8 mouse cellular contexts compared by ENCODE assay signal in the genomic region with DNA sequence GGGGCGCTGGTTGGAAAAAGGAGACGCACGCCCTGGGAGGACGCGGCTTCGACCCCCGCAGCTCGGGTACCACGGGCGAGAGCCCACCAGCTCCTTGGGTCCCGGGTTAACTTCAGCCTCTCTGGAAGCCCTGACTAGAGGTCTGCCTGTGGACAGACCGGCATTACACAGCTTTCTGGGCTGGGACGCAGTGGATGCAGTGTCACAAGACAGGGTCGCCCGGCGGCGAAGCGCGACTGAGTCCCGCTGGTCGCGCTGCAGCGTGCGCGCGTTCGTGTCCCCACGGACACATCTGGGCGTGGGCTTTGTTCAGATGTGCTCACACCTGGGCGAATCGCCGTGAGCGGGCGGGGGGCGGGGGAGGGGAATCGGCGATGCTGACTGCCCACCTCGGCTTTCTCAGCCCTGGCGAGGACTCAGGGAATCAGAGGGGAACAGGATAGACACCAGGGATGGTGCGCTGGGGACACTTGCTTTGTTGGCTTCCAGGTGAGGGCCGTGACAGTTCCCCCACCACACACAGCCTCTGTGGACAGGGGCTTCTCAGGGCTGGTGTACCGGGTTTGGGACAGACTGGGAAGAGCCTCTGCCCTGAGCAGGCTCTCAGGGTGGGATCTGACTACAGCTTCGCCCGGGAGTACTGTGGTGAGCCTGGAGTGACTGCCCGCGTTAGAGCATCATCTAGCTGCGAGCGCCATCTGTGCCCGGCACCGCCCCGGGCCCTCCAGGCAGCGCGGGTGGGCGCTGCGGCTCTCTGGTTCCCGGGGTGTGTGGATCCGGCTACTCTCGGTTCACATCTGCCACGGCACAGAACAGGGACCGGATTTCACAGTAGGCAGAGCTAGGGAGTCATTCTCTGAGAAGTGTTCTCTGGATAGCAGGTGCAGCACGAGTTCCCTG. TPM values are rescaled to one million over a fixed set of nuclear protein-coding genes. Genes with fewer than 3 reads are reported as not detected.
DNase-seq lines count a peak whose midpoint lies in the region; ATAC-seq and TF ChIP-seq lines count a peak whose summit lies in the region.

No protein-coding gene starts in this region.

- WGBS in heart, adult 2 months: under 1% methylated on average over 61 of the region's 61 CpGs
- WGBS in intestine, embryonic 14.5 days: under 1% methylated on average over 61 of the region's 61 CpGs
- under 1% methylated on average over 60 of the region's 61 CpGs for WGBS in neural tube, embryonic 14.5 days

- no peak overlapping the region for H3K27ac ChIP-seq in heart, adult 2 months
- no peak overlapping the region for H3K27ac ChIP-seq in embryonic fibroblast, embryonic 13.5 days (ENCODE audit: insufficient read depth, low read length)
- H3K27ac ChIP-seq in intestine, embryonic 14.5 days (ENCODE audit: low read depth): no peak overlapping the region
- H3K27ac ChIP-seq in neural tube, embryonic 14.5 days (ENCODE audit: low read depth, low read length): peak overlapping the region; percentile 95

- no peaks in the 10 kb centered on the region for H3K79me2 ChIP-seq in heart, adult 2 months (replicated peaks; ENCODE audit: control insufficient read depth, insufficient read depth, low read length)

- H3K27me3 ChIP-seq in heart, adult 2 months (ENCODE audit: control insufficient read depth, insufficient read depth, low read length): no peaks in the 10 kb centered on the region; the same call in 1 of the 2 replicates
- peaks cover 18% of the 10 kb centered on the region for H3K27me3 ChIP-seq in intestine, embryonic 14.5 days (replicated peaks; ENCODE audit: control insufficient read depth, insufficient read depth, low read length)
- no peaks in the 10 kb centered on the region for H3K27me3 ChIP-seq in neural tube, embryonic 14.5 days (ENCODE audit: control insufficient read depth, insufficient read depth, low read length)

- no peak for TF ChIP-seq POLR2A in heart, adult 2 months (IDR thresholded peaks at IDR 0.05; ENCODE audit: insufficient read depth, low read depth, low read length)
- no peak for TF ChIP-seq POLR2A in embryonic fibroblast, embryonic 13.5 days (IDR thresholded peaks at IDR 0.05; ENCODE audit: low read depth, low read length)

- H3K4me3 ChIP-seq in heart, adult 2 months: peak overlapping the region; percentile 34
- H3K4me3 ChIP-seq in embryonic fibroblast, embryonic 13.5 days (ENCODE audit: insufficient read depth, low read length): peak overlapping the region; percentile 69
- peak overlapping the region; percentile 58 for H3K4me3 ChIP-seq in intestine, embryonic 14.5 days (ENCODE audit: low read depth, low read length)
- H3K4me3 ChIP-seq in neural tube, embryonic 14.5 days (ENCODE audit: low read depth, low read length): peak overlapping the region; percentile 83

- intact Hi-C loops in heart, adult 2 months (cut with DNase I): no loop called here

- H3K9me3 ChIP-seq in intestine, embryonic 14.5 days (ENCODE audit: control insufficient read depth, low read length): no peaks in the 10 kb centered on the region
- no peaks in the 10 kb centered on the region for H3K9me3 ChIP-seq in neural tube, embryonic 14.5 days (ENCODE audit: control insufficient read depth, low read length)

- TF ChIP-seq CTCF in heart, adult 2 months (IDR thresholded peaks at IDR 0.05): no peak
- no peak for TF ChIP-seq CTCF in embryonic fibroblast, embryonic 13.5 days (IDR thresholded peaks at IDR 0.05; ENCODE audit: borderline replicate concordance, insufficient read depth, low read length)

- peak; percentile 54 for ATAC-seq in intestine, embryonic 14.5 days (replicated peaks; ENCODE audit: low FRiP score, low TSS enrichment, low read depth)
- peak; percentile 83 for ATAC-seq in neural tube, embryonic 14.5 days (ENCODE audit: low read depth)

- peak overlapping the region; percentile 100 for H3K4me2 ChIP-seq in intestine, embryonic 14.5 days (ENCODE audit: low read length)
- H3K4me2 ChIP-seq in neural tube, embryonic 14.5 days (ENCODE audit: low read depth, low read length): peak overlapping the region; percentile 78

- H3K36me3 ChIP-seq in heart, adult 2 months (ENCODE audit: control insufficient read depth, insufficient read depth, low read length): no peaks in the 10 kb centered on the region
- no peaks in the 10 kb centered on the region for H3K36me3 ChIP-seq in intestine, embryonic 14.5 days (ENCODE audit: control insufficient read depth, insufficient read depth, low read length)
- no peaks in the 10 kb centered on the region for H3K36me3 ChIP-seq in neural tube, embryonic 14.5 days (ENCODE audit: control insufficient read depth, insufficient read depth, low read length)

- no peak overlapping the region for H3K9ac ChIP-seq in heart, adult 2 months (ENCODE audit: low read depth, low read length)
- H3K9ac ChIP-seq in intestine, embryonic 14.5 days (ENCODE audit: low read length): peak overlapping the region; percentile 35; the same call in 1 of the 2 replicates
- H3K9ac ChIP-seq in neural tube, embryonic 14.5 days (replicated peaks; ENCODE audit: low read depth, low read length): peak overlapping the region; percentile 83

- H3K4me1 ChIP-seq in heart, adult 2 months (ENCODE audit: control insufficient read depth, insufficient read depth, low read length): no peaks in the 10 kb centered on the region
- H3K4me1 ChIP-seq in embryonic fibroblast, embryonic 13.5 days (ENCODE audit: control insufficient read depth, insufficient read depth, low read length): no peaks in the 10 kb centered on the region
- peaks cover 7% of the 10 kb centered on the region for H3K4me1 ChIP-seq in intestine, embryonic 14.5 days (replicated peaks; ENCODE audit: control insufficient read depth, insufficient read depth, low read length)
- peaks cover 6% of the 10 kb centered on the region; the same call in 1 of the 2 replicates for H3K4me1 ChIP-seq in neural tube, embryonic 14.5 days (ENCODE audit: control insufficient read depth, insufficient read depth, low read length)

- DNase-seq in heart, adult 2 months: no peak
- DNase-seq in heart, adult 9 months (ENCODE audit: low spot score in 2 of 2): no peak
- DNase-seq in adrenal gland, postnatal 25 days: peak; percentile 7
- DNase-seq in intestine, embryonic 14.5 days (ENCODE audit: low spot score): peak; percentile 70
- DNase-seq in liver: peak; percentile 6
- no peak for DNase-seq in thymus, postnatal 0 days (ENCODE audit: low spot score)

- TF ChIP-seq EP300 in heart, adult 2 months (IDR thresholded peaks at IDR 0.05; ENCODE audit: insufficient read depth, low read depth, low read length): no peak

RNA-seq across cellular contexts. Expression of gene Nrcam, which starts 0.9 kb away (rescaled TPM):
- under 1 TPM; 0.16 to 0.23 TPM for total RNA-seq in heart, adult 2 months (2021)
- 0.20 and 0.23 TPM in 2 replicates for polyA plus RNA-seq in heart, adult 2 months (2012; rRNA removed)
- total RNA-seq in adrenal gland, postnatal 25 days (2021): 2.3 and 3.2 TPM in 2 replicates
- 2.6 and 5.4 TPM in 2 replicates for polyA plus RNA-seq in embryonic fibroblast, embryonic 13.5 days (2011; ENCODE audit: insufficient read length, low read depth, missing spikeins)
- 5.2 and 6.5 TPM in 2 replicates for polyA plus RNA-seq in intestine, embryonic 14.5 days (2014; fragmentation: Nextera tagmentation; extraction: Ambion mirVana)
- 136 and 175 TPM in 2 replicates for polyA plus RNA-seq in neural tube, embryonic 14.5 days (2014; fragmentation: Nextera tagmentation; extraction: Ambion mirVana)
- polyA plus RNA-seq in thymus, postnatal 0 days (2015; fragmentation: Nextera tagmentation; extraction: Ambion mirVana): 1.9 and 2.9 TPM in 2 replicates

Comparison
In these comparisons a context has a peak if more than half of its experiments do, and no peak if none do; other contexts are left out.
1. DNase-seq: peak in adrenal gland, postnatal 25 days (single experiment), intestine, embryonic 14.5 days (single experiment) and liver (single experiment); none in heart, adult 2 months (0 of 2), heart, adult 9 months (0 of 2) and thymus, postnatal 0 days (single experiment).
2. RNA of gene Nrcam, which starts 0.9 kb away (polyA plus RNA-seq): 136 to 175 TPM in neural tube, embryonic 14.5 days; 5.2 to 6.5 TPM in intestine, embryonic 14.5 days, 1.9 to 2.9 TPM in thymus, postnatal 0 days, 2.6 to 5.4 TPM in embryonic fibroblast, embryonic 13.5 days and 0.20 to 0.23 TPM in heart, adult 2 months; every median in the first group is over 10 times any median in the second.
3. Peak in every context shown above with its lines, with median percentiles within 50 percentile points of each other: H3K4me3 ChIP-seq.